Mouse (Mus musculus): ENCODE data around the gene AC124502.3.

The AC124502.3 gene

GRCm38 (mm10) chr19:5058801-5059771 is 20.4 kb downstream of the AC124502.3 start:
- in situ Hi-C loops (cut with MboI; ENCODE audit: low sequenced_read_pairs), result no loop called here

DNA sequence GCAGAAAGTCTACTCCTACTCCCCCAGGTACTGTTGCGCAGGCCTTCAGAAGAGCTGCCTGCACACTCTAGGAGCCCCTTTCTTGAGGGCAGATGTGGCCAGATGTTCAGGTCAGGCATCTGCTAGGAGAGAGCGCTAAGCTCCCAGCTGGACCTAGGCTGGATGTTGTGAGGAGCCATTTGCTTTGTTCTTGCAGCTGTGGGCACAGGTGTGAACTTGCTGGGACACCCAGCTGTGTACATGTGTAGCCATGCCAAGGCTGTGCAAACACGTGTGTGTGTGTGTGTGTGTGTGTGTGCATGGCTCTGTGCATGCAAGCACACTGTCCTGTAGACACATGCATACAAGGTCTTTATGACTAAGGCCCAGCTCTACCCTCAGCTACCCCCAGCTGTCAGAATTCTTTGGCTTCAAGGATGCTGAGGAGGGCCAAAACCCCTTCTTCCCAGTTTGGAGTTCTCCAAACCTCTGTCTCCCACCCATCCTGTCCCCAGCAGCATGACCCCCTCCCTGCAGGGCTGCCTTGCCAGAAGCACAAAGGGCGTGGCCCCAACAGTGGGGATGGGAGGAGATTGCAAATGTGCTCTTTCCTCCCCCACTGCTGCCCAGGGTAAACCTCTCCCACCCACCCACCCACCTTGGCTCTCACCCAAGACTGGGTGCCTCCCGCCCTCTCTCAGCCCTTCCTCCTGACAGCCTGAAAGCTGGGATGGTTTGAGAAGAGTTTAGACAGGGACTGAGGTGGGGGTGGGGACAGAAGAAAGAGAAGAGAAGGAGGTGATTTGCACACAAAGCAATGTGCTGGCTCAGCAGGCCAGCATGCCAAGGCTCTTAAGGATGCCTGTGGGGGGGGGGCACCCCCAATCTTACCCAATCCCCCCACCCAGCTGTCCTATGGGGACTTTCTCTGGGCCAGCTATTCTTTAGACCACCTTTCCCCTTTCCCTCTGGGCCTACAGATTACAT is 22.0 kb downstream of the AC124502.3 start:
- in situ Hi-C loops (cut with MboI; ENCODE audit: low sequenced_read_pairs), result no loop called here

- in situ Hi-C loops (cut with MboI; ENCODE audit: low sequenced_read_pairs), result no loop called here
Measured at GRCm38 (mm10) chr19:5062041-5062440, 23.4 kb downstream of the AC124502.3 start.

- in situ Hi-C loops (cut with MboI; ENCODE audit: low sequenced_read_pairs), result no loop called here
Measured at GRCm38 (mm10) chr19:5062446-5062845, 23.8 kb downstream of the AC124502.3 start.

DNA sequence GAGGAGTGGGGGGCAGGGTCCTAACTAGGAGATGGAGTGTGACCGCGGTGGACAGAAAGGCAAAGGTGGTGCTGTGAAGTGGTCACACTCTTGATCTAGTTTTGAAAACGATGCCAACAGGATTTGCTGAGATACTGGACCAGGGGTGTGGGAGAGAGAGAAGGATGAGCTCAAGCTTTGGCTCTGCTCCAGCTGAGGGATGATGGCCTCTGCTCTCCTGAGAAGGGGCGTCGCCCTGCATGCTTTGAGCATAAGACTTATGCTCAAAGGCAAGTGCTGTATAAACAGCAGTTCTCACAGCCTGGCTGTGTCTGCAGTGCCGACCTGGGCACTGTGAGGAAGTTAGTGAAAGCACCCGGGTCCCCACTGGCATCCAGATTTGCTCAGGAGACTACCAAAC is 26.4 kb downstream of the AC124502.3 start:
- in situ Hi-C loops (cut with MboI; ENCODE audit: low sequenced_read_pairs), result no loop called here

- in situ Hi-C loops (cut with MboI; ENCODE audit: low sequenced_read_pairs), result no loop called here
Measured at GRCm38 (mm10) chr19:5067040-5067799, 28.5 kb downstream of the AC124502.3 start.

GRCm38 (mm10) chr19:5067867-5068569 is 29.3 kb downstream of the AC124502.3 start, which contains the start of gene Cd248:
Gene Cd248, plus strand, starts transcription at chr19:5068078.
- in situ Hi-C loops (cut with MboI; ENCODE audit: low sequenced_read_pairs), result no loop called here

DNA sequence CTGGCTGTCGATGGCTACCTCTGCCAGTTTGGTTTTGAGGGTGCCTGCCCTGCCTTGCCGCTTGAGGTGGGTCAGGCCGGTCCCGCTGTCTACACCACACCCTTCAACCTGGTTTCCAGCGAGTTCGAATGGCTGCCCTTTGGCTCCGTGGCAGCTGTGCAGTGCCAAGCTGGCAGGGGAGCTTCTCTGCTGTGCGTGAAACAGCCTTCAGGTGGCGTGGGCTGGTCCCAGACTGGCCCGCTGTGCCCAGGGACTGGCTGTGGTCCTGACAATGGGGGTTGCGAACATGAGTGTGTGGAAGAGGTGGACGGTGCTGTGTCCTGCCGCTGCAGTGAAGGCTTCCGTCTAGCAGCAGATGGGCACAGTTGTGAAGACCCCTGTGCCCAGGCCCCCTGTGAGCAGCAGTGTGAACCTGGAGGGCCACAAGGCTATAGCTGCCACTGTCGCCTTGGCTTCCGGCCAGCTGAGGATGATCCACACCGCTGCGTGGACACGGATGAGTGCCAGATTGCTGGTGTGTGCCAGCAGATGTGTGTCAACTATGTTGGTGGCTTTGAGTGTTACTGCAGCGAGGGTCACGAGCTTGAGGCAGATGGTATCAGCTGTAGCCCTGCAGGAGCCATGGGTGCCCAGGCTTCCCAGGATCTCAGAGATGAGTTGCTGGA is 30.0 kb downstream of the AC124502.3 start:
- in situ Hi-C loops (cut with MboI; ENCODE audit: low sequenced_read_pairs), result no loop called here

GRCm38 (mm10) chr19:5069486-5069885 is 30.8 kb downstream of the AC124502.3 start:
- in situ Hi-C loops (cut with MboI; ENCODE audit: low sequenced_read_pairs), result no loop called here

GRCm38 (mm10) chr19:5069978-5070377 is 31.3 kb downstream of the AC124502.3 start:
- in situ Hi-C loops (cut with MboI; ENCODE audit: low sequenced_read_pairs), result no loop called here

DNA sequence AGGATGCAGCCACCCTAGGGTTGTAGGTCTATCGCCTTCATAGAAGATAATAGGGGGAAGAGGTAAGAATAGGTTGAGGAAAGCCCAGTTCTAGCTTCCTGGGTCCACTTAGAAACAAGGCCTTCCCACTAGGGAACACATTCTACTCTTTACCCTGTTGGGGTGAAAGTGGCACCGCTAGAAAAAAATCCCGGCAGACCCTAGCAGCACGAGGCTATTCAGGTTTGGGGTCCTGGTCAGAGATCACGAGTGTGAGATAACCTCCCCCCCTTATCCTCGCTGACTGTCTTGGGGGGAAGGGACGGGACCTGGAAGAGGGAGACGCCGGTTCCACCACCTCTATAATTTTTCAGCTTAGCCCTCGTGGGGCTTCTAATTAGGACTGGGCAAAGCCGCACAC is 32.4 kb downstream of the AC124502.3 start:
- in situ Hi-C loops (cut with MboI; ENCODE audit: low sequenced_read_pairs), result no loop called here

GRCm38 (mm10) chr19:5071545-5072369 is 33.1 kb downstream of the AC124502.3 start:
- in situ Hi-C loops (cut with MboI; ENCODE audit: low sequenced_read_pairs), result no loop called here

- in situ Hi-C loops (cut with MboI; ENCODE audit: low sequenced_read_pairs), result no loop called here
Measured at GRCm38 (mm10) chr19:5072389-5073019, 33.8 kb downstream of the AC124502.3 start.

- in situ Hi-C loops (cut with MboI; ENCODE audit: low sequenced_read_pairs), result no loop called here
Measured at GRCm38 (mm10) chr19:5073028-5073427, 34.3 kb downstream of the AC124502.3 start.

DNA sequence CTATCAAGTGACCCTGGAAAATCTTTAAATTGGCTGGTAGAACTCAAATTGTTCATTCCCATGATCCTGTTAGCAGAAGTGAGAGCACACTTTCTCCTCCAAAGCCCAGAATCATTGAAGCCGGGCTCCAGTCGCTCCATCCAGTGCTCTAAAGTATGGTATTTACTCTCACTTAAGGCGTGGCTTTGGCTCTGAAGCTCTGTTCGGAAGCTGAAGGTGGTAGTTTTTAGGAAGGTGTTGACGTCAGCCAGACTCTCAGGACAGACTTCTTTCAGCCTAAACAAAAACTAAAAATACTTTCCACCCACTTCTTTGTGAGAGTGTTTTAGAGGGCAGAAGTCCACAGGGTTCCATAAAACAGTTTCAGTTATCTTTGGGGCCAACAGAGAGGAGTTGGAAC is 34.8 kb downstream of the AC124502.3 start:
- in situ Hi-C loops (cut with MboI; ENCODE audit: low sequenced_read_pairs), result no loop called here

- in situ Hi-C loops (cut with MboI; ENCODE audit: low sequenced_read_pairs), result no loop called here
Measured at GRCm38 (mm10) chr19:5079279-5079678, 40.6 kb downstream of the AC124502.3 start.

- in situ Hi-C loops (cut with MboI; ENCODE audit: low sequenced_read_pairs), result no loop called here
Measured at GRCm38 (mm10) chr19:5082005-5082404, 43.3 kb downstream of the AC124502.3 start.

GRCm38 (mm10) chr19:5082596-5082995 is 43.9 kb downstream of the AC124502.3 start:
- in situ Hi-C loops (cut with MboI; ENCODE audit: low sequenced_read_pairs), result no loop called here

All from CH12F3 (cell line).